Mouse (Mus musculus): ENCODE results near the gene Npas3.

The Npas3 gene

GRCm38 (mm10) chr12:53558259-53558658 is 309.8 kb downstream of the Npas3 start:
- in situ Hi-C loops (cut with MboI; ENCODE audit: unreplicated experiment in 2 of 2): no loop called here

- in situ Hi-C loops (cut with MboI; ENCODE audit: unreplicated experiment in 2 of 2): no loop called here
These were observed 318.4 kb downstream of the Npas3 start for GRCm38 (mm10) chr12:53566712-53567387.

DNA sequence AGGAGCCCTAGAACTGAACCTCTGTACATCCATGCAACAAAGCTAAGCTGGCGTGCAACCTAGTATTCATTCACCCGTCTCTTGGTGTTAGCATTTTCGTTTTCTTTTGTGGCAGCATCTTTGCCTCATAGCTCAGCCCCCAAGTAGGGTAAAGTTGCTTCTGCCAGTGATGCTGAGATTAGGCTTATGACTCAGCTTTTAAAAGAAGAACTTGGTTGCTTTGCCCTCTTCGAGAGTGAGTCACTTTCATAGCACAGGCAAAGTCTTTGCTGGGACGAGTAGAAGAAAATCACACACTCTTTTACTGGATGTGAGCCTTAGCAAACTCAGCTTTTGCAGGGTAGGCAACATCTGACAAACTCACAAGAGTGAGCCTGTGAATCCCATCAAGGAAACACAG is 332.7 kb downstream of the Npas3 start:
- in situ Hi-C loops (cut with MboI; ENCODE audit: unreplicated experiment in 2 of 2): no loop called here

DNA sequence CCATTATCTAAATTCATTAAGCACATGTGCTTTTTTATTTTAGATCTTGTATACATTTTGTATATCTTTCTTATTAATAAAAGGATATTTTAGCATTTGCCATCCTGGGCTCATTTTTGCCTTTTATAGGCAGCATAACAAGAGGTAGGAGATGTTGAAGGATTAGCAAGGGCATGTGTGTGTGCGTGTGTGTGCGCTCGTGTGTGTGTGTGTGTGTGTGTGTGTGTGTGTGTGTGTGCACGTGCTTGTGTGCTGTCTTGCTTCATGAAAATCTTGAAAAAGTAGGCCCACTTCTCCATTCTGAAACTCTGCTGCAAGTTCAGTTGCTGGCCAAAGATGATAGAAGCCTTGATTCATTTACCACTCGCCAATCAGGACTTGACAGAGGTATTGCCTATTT is 338.8 kb downstream of the Npas3 start:
- in situ Hi-C loops (cut with MboI; ENCODE audit: unreplicated experiment in 2 of 2): no loop called here

DNA sequence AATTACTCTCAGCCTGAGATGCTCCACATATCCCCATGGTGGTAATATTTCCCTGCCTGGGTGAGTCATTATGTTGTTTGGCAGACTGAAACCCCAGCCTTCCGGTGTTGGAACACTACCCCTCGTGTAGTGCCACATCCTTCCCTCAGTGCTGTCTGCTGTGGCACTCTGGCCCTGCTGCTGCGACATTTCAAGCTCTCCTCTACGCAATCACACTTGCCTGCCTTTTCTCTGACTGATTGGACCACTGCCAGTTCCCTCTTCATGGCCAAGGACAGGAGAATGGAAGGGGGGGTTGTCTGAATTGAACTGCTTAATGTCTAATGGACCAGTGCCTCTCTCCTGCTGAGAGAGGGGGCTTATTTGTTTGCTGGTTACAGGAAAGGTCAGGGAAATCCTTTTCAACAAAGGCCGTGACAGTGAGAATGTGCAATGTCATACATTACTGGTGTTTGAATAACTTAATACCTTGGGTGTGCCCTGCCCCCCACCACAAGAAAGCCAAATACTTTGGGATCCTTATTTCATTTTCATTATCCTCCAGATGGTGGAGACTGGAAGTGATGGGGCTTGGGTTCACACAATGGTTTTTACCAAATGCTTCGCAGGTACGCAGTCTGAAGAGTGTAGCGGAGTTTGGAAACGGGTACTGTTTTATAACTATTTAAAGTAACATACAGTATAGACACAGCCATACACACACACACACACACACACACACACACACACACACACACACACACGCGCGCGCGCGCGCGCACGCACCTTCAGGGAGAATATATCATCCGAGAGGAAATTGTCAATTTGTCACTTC is 339.4 kb downstream of the Npas3 start:
- in situ Hi-C loops (cut with MboI; ENCODE audit: unreplicated experiment in 2 of 2): no loop called here

GRCm38 (mm10) chr12:53589446-53589961 is 341.0 kb downstream of the Npas3 start:
- in situ Hi-C loops (cut with MboI; ENCODE audit: unreplicated experiment in 2 of 2): no loop called here

DNA sequence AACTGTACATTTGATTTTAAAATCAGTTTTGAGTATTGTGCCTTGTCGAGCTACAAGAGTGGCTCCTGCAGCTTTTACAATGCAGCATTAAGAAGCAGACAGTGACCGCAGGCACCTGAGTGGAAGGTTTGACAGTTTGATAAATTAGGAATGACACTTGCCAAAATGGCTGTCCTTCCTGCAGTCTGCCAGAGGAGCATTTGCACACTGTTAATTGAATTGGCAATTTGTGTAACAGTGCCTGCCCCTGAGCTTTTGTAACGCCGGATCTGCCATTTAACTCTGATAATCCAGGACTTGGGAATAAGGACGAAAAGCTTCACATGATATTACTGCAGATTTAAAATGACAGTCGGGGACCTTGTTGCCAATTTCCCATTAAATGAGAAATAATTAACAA is 357.2 kb downstream of the Npas3 start:
- in situ Hi-C loops (cut with MboI; ENCODE audit: unreplicated experiment in 2 of 2): no loop called here

GRCm38 (mm10) chr12:53612120-53612519 is 363.6 kb downstream of the Npas3 start:
- in situ Hi-C loops (cut with MboI; ENCODE audit: unreplicated experiment in 2 of 2): no loop called here

DNA sequence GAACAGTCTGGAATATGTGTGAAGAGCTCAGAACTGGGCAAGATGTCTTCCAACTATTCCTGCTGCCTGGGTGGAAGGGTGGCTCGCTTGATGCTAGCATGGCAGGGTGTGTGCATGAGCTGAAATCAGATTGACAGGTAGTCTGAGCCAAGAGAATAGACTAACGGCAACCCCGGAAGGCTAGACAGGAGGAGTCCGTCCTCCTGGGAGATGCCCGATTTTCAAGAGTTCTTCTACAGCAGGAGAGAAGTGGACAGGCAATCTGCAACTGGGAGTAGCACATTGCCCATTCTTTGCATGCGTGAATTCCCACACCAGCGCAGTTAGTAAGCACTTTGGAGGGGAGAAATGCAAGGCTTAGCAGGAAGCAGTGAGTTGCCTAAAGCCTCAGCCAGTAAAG is 372.8 kb downstream of the Npas3 start:
- in situ Hi-C loops (cut with MboI; ENCODE audit: unreplicated experiment in 2 of 2): no loop called here

DNA sequence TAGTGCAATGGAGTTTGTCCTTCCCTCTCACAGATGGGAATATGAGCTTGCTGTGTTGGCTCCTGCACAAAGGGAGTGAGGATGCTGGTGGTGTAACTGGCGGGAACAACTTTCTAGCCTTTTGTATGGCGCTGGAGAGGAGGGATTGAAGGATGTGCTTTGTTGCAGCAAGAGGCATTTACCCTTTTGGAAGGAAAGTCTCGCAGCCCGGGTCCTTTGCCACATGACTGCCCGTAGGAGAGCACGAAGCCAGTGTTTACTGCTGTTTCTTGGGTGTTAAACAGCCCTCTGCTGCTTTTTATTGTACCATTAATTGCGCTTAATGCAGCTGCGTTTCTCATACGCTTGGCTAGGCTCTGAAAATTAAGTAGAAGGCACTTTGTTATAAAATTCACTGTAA is 375.3 kb downstream of the Npas3 start:
- in situ Hi-C loops (cut with MboI; ENCODE audit: unreplicated experiment in 2 of 2): no loop called here

DNA sequence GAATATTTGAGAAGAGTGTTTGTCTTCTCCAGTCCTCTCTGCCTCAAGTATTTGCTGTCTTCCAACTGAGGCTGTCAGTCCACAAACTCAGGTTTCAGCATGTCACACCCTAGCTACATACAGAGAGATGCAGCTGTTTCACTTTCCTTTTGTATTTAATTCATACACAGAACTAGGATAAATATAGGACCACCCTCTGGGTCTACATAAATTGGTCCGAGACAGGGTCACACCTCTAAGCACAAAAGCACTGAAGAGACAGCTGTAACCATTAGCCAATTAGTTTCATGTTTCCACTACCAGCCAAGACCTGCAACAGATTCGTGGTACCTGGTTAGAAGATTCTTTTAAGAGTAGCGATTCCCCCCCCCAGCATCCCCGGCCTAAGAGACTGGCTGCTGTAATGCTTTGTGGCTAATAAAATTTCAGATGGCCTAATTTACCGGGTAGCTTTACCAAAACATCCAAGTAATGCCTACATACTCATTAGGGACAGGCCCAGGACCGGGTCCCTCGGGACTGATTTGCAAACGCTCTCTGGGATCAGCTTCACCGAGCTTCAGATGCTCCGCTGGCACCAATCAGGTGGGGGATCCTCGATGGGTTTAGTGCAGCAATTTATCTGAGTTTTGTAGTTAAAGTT is 376.0 kb downstream of the Npas3 start:
- in situ Hi-C loops (cut with MboI; ENCODE audit: unreplicated experiment in 2 of 2): no loop called here

GRCm38 (mm10) chr12:53629483-53630120 is 381.1 kb downstream of the Npas3 start:
- in situ Hi-C loops (cut with MboI; ENCODE audit: unreplicated experiment in 2 of 2): no loop called here

GRCm38 (mm10) chr12:53630607-53631006 is 382.1 kb downstream of the Npas3 start:
- in situ Hi-C loops (cut with MboI; ENCODE audit: unreplicated experiment in 2 of 2): no loop called here

DNA sequence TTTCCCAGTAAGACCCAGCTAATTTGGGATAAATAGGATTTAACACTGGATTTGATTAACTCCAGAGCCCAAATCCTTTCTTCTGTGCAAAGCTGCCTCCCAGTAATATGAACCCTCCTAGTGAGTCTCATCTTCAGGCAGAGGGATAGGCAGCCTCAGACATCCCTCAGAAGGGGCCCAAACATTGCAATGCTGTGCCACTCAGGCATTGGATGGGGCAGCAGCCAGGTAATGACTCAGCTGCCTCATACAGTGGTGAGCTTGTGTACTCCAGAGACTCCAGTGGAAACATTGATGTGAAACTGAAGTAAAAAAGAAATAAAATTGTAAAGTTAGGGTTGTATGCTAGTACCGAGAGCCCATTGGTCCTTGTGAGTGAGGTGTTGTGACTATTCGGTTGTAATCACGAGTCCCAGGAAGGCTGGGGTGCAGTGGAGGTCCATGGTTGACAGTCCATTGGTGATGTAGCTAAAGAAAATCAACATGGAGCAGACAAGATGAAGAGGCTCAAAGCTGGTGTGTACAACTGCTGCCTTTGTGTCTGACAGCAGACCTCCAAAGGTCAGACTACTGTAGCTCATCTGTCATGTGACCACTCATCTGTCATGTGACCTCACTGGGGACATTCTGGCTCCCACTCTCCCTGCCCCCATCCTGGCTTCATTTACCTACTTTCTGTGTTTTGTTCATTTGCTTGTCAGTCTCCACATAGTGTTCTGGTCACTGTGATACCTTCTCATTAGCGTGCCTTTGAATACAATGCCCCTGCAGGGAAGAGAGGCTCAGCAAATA is 383.0 kb downstream of the Npas3 start:
- in situ Hi-C loops (cut with MboI; ENCODE audit: unreplicated experiment in 2 of 2): no loop called here

GRCm38 (mm10) chr12:53638571-53638970 is 390.1 kb downstream of the Npas3 start:
- in situ Hi-C loops (cut with MboI; ENCODE audit: unreplicated experiment in 2 of 2): no loop called here

DNA sequence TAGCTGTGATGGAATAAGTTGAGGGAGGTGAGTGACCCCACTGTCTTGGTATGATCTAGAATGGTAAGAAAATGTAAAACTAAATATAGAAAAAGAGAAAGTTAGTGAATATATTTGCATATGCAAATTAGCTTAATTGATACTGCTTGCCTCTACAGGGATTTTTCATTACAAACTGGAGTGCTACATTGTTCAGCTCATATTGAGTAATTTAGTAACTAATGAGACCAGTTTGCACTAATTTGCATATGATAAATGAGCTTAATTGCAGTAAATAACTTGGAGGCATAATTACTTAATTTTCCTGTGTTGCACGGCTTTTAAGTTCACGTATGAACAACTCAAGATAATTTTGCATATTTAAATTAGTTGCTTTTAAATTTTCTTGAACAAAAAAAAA is 398.8 kb downstream of the Npas3 start:
- in situ Hi-C loops (cut with MboI; ENCODE audit: unreplicated experiment in 2 of 2): no loop called here

- in situ Hi-C loops (cut with MboI; ENCODE audit: unreplicated experiment in 2 of 2): no loop called here
These were observed 407.8 kb downstream of the Npas3 start for GRCm38 (mm10) chr12:53656301-53656700.

DNA sequence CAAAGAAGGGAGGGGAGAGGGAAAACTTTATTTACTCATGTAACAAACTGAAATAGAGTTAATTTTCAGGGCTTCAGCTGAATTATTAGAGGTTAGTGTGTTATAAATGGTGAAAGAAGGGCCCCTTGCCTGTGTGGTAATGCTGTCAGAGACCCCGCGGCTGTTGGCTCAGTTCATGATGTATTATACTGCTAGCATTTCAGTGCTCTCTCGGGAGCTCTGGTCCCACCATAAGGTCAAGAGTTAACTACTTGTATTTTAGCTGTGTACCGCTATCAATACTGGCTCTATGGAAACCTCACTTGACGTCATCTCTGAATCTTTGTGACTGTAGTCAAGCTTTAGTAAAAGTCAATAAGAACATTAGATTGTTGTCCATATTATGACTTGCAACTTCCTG is 415.6 kb downstream of the Npas3 start:
- in situ Hi-C loops (cut with MboI; ENCODE audit: unreplicated experiment in 2 of 2): no loop called here

- in situ Hi-C loops (cut with MboI; ENCODE audit: unreplicated experiment in 2 of 2): no loop called here
These were observed 423.4 kb downstream of the Npas3 start for GRCm38 (mm10) chr12:53671846-53672245.

DNA sequence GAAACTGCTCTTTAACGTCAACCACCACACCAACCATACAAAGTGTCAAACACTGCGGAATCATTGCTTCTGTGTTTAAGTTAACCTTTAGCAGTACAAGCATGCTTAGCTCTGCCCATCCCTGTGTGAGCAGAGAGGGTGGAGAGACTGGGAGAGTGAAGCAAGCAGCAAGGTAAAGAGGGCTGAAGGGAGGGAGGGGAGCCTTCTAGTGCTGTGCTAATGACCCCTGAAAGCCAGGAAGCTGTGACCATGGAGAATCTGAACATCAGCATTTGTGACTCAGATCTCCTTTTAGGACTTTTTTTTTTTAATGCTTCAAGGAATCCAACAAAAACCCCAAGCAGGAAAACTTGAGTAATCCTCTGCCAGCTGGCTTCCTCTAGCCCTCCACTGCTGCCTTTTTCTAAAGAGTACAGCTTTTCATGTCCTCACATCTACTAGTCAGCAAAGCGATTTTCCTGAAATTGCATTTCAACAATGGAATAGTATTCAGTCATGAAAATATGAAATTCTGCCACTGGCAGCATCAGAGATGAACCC is 428.7 kb downstream of the Npas3 start:
- in situ Hi-C loops (cut with MboI; ENCODE audit: unreplicated experiment in 2 of 2): no loop called here
